Mouse (Mus musculus): ENCODE measurements around the gene 1700021F05Rik.
"Not testable (repeated sequence)": the region's sequence is repeated elsewhere in the genome, so short reads cannot be mapped to it uniquely, and the experiment has no call there.

Gene 1700021F05Rik

GRCm38 (mm10) chr10:43539746-43540310 lies 966 bp downstream of the 1700021F05Rik start:
- DNase-seq (ENCODE audit: low read depth in 1 of 2, low spot score in 2 of 2) = no peak

- DNase-seq (ENCODE audit: low read depth in 1 of 2, low spot score in 2 of 2) = no peak
Observed at GRCm38 (mm10) chr10:43538831-43539230, 2.0 kb downstream of the 1700021F05Rik start.

GRCm38 (mm10) chr10:43537652-43538051 lies 3.1 kb downstream of the 1700021F05Rik start:
- DNase-seq (ENCODE audit: low read depth in 1 of 2, low spot score in 2 of 2) = no peak

DNA sequence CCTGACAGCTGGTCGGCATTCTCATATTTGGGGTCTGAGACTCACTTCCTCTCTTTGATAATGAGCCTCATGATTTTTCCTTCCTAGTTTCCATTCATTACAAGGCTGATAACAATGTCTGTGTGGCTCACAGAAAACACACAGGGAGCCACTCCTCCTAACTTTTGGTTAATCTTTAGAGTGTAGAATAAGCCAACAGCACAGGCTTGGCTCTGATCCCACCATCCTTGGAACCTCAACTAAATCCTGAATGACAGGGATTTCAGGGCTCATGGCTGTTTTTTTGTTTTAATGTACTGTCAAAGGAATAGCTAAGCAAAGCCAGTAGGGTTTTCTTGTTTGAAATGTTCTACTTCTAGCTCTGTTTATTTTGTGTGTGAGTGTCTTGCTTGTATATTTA lies 6.4 kb downstream of the 1700021F05Rik start:
- no peak for DNase-seq (ENCODE audit: low read depth in 1 of 2, low spot score in 2 of 2)

DNA sequence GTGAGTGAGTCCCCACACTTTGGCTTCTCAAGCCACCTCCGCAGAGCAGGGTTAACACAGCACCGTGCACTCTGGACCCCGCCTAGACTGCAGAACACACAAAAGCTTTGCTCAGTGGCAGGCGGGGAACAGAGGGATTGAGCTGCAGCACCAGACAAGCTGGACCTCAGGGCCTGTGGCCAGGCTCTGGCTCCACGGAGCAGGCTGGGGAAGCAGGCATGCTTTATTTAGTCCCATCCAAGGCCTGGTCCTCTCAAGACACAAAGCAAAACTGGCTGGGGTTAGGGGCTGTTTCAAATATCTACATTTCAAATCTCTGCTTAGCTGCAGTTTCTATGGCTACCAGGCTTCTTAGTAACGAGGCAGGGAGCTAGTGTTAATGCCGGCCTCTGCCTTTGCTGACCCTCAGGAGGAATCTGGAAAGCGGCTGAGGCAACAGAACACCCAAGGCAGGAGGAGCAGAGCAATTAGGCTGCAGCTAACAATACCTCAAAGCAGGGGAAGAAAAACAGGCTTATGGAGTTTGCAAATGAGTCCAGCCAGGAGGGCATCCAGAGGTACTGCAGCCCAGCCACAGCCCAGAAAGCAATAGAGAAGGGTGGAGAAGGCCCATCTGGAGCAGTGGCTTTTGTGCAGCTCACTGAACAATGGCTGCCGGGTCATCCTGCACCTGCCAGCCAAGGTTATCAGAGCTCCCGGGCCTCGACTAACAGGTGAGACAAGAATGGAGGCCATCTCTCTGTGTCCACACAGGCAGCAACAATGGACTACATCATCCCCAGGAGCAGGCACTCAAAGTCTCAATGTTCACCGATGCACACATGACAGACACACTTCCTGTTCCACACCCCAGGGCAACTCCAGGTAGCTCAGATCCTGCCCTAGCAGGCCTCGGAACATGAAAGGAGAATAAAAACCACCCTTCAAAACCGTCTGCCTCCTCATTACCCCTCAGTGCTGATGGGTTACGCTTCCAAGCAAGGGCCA lies 13.2 kb downstream of the 1700021F05Rik start:
- no peak for DNase-seq (ENCODE audit: low read depth in 1 of 2, low spot score in 2 of 2)

- not testable (repeated sequence) for DNase-seq (ENCODE audit: low read depth in 1 of 2, low spot score in 2 of 2)
Observed at GRCm38 (mm10) chr10:43523931-43524330, 16.9 kb downstream of the 1700021F05Rik start, which contains the start of gene Gm9803. Gene Gm9803 (plus strand): TSS chr10:43524084.

DNA sequence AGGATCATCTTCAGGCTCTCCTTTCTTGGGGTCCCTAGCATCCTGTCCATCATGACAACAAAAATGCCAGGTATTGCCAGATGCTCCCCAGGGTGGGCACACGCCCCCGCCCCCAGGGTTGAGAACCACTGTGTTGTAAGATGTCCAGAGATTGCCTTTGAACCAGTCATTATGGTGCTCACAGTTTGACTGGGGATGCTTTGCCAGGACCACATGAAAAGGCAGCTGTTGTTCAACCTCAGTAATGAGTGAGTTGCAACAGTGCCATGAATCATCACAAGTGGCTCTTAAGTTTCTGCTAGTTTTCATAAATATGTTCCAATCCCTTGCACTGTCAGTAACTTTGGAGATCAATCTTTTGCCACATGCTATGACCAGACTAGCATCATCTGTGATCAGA lies 20.8 kb downstream of the 1700021F05Rik start:
- DNase-seq (ENCODE audit: low read depth in 1 of 2, low spot score in 2 of 2) = no peak

- DNase-seq (ENCODE audit: low read depth in 1 of 2, low spot score in 2 of 2) = no peak
Observed at GRCm38 (mm10) chr10:43518368-43518767, 22.4 kb downstream of the 1700021F05Rik start.

- no peak for DNase-seq (ENCODE audit: low read depth in 1 of 2, low spot score in 2 of 2)
Observed at GRCm38 (mm10) chr10:43517836-43518235, 23.0 kb downstream of the 1700021F05Rik start.

DNA sequence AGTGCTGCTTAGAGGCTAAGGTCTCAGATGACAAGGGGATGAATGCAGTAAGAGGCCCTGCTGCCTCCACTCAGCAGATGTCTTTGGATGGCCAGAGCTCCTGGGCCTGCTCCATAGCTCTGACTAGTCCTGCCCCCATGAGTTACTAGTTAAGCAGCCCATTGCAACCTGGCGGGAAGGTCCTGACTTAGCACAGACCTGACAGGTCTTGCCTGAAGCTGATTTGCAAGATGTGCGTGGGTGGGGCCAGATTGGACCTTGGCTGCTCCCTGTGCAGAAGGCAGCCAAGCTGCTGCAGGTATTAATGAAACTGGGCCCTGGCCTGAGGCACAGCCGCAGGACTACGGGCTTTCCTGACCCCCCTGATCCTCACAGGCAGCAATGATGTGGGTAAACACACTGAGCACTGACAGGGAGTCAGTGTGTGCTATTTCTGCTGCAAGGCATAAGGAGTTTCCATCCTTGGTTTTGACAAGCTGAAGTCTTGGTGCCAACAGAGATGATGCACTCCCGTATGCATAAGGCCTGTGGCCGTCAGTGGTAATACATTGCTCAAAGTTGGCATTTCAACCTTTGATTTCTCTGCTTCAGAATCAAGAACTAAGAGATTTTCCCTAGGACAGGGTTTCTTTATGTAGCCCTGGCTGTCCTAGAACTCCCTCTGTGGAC lies 23.7 kb downstream of the 1700021F05Rik start:
- no peak for DNase-seq (ENCODE audit: low read depth in 1 of 2, low spot score in 2 of 2)

- no peak for DNase-seq (ENCODE audit: low read depth in 1 of 2, low spot score in 2 of 2)
Observed at GRCm38 (mm10) chr10:43512976-43513375, 27.8 kb downstream of the 1700021F05Rik start.

GRCm38 (mm10) chr10:43509228-43509627 lies 31.6 kb downstream of the 1700021F05Rik start:
- DNase-seq (ENCODE audit: low read depth in 1 of 2, low spot score in 2 of 2) = no peak

DNA sequence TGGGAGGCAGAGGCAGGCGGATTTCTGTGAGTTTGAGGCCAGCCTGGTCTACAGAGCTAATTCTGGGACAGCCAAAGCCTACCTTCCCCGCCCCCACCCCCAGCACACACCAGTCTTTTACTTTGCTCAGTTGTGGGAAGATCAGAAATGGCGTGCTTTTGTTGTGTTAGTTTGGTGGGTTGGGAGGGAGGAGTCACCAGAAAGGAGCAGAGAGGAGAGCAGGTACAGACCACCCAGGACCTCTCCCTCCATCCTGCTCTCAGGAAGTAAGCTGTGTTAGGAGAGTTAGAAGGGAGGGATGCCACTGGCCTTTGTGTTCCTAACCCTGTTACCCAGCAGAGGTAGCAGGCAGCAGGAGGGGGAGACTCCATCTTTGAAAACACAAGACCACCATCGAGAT lies 33.7 kb downstream of the 1700021F05Rik start:
- no peak for DNase-seq (ENCODE audit: low read depth in 1 of 2, low spot score in 2 of 2)

DNA sequence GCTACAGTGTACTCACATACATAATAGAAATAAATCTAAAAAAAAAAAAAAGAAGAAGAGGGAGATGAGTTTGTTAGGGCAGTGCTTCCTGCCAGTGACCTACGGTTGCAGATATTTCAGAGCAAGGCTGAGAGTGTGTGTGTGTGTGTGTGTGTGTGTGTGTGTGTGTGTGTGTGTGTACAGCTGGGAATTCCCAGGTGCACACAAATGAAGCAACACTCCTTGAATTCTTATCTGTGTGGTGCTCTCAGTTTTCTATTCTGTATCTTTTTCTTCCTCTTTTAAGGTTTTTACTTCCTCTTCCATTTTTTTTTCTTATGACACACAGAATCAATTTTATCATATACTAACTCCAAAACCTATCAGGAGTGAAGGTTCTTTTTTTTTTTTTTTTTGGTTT lies 36.5 kb downstream of the 1700021F05Rik start:
- DNase-seq (ENCODE audit: low read depth in 1 of 2, low spot score in 2 of 2) = no peak

- DNase-seq (ENCODE audit: low read depth in 1 of 2, low spot score in 2 of 2) = no peak
Observed at GRCm38 (mm10) chr10:43502599-43502998, 38.2 kb downstream of the 1700021F05Rik start.

- no peak for DNase-seq (ENCODE audit: low read depth in 1 of 2, low spot score in 2 of 2)
Observed at GRCm38 (mm10) chr10:43490846-43491245, 49.9 kb downstream of the 1700021F05Rik start.

DNA sequence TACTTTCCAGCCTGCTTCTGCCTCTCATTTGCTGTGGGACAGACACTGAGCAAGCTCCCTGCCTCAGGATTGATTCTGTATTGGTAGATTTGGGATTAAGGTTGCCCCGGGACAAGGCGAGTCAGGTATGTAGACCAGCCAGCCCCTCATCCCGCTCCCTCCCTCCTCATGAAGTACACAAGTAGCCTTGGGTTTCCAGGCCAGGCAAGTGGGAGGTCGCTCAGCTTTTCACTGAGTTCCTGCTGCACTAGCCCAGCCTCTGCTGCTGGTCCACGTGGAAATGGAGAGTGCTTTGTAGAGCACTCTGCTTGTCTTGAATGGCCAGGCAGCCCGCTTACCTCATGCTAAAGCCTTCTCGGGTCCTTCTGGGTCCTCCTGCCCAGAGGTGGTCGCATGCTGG lies 50.8 kb downstream of the 1700021F05Rik start:
- no peak for DNase-seq (ENCODE audit: low read depth in 1 of 2, low spot score in 2 of 2)

GRCm38 (mm10) chr10:43489550-43489949 lies 51.2 kb downstream of the 1700021F05Rik start:
- no peak for DNase-seq (ENCODE audit: low read depth in 1 of 2, low spot score in 2 of 2)

DNA sequence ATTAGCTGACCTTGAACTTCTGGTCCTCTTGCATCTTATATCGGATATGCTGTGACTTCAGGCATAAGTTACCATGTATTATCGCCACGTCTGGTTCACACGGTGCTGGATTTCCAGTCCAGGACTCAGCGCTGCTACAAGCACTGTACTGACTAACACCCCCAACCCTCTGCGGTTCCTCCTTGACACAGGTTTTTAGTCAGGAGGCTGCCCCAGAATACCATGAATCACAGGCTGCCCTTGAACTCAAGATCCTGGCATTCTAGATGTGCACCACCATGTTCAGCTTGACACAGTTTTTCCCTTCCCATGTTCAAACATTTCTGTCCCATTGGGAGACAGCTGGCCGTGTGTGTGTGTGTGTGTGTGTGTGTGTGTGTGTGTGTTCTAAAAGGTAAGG lies 51.7 kb downstream of the 1700021F05Rik start:
- DNase-seq (ENCODE audit: low read depth in 1 of 2, low spot score in 2 of 2) = no peak

DNA sequence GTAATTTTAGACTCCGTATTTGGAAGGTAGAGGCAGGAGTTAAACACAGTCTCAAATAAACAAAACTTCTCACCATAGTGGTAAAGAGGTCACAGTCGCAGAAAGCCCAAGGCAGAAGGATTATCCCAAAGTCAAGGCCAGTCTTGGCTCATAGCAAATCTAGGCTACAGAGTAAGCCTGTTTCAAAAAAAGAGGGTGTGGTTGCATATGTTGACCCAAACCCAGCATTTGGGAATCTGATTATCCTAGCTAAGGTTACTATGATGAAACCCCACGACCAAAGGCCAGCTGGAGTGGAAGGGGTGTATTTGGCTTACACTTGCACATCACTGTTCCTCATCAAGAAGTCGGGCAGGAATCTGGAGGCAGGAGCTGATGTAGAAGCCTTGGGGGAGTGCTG lies 52.5 kb downstream of the 1700021F05Rik start:
- DNase-seq (ENCODE audit: low read depth in 1 of 2, low spot score in 2 of 2) = no peak

DNA sequence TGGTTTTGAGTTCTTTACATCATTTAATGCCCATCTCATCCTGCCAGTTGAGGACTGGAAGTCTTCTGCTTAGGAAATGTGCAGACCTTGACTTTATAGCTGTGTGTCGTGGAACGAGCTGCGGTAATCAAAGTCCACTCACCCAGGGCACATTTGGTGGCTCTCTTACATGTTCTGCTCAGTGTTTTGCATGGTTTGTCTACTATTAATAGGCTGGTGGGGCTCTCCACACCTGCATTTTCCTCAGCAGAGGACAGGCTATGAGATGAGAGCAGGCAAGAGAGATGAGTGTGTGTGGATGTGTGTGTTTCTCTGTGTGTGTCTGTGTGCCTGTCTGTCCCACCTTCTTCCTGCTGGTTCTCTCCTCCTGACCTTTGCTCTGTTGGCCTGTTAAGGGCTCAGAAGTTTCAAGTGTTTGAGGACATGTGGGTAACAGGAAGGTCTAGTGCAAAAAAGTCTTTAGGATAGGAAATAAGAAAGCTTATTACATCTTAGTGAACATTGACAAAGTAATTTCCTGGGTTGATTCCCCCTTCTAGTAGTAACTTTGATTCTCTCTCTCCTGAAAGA lies 53.3 kb downstream of the 1700021F05Rik start:
- DNase-seq (ENCODE audit: low read depth in 1 of 2, low spot score in 2 of 2) = no peak
